Mouse (Mus musculus) regulatory T cell (primary cell): ENCODE measurements at regions not wholly inside any gene's neighbourhood (a gene's known extent, or its start where the extent isn't known, plus 50 kb on each side); places are given as distances from the start of the nearest gene placed in this dataset.
"Not testable (repeated sequence)": the region's sequence is repeated elsewhere in the genome, so short reads cannot be mapped to it uniquely, and the experiment has no call there.

Experiments
- in situ Hi-C: fragments of 300-600 bp; cut with MboI, MseI; formaldehyde crosslinking; loops from one replicate; pipeline ENCODE4 v1.15.1; 2025; ENCODE audit warnings: high pct_unique_total_duplicates

GRCm38 (mm10) chr2:8877855-8878254 is 1003.2 kb upstream of the 4930412O13Rik start:
- in situ Hi-C loops: no loop called here

- in situ Hi-C loops: no loop called here
Observed at GRCm38 (mm10) chr2:8912417-8912816, 968.6 kb upstream of the 4930412O13Rik start.

GRCm38 (mm10) chr2:8924856-8925255 is 956.2 kb upstream of the 4930412O13Rik start:
- in situ Hi-C loops: no loop called here

- in situ Hi-C loops: no loop called here
Observed at GRCm38 (mm10) chr2:8941574-8941973, 939.5 kb upstream of the 4930412O13Rik start.

- in situ Hi-C loops: no loop called here
Observed at GRCm38 (mm10) chr2:8958938-8959337, 922.1 kb upstream of the 4930412O13Rik start.

- in situ Hi-C loops: loop anchor here (10.0 kb wide), 1 partner anchor 1400 kb away; no protein-coding TSS in a partner anchor
Observed at GRCm38 (mm10) chr2:8964952-8965668, 915.9 kb upstream of the 4930412O13Rik start.

- in situ Hi-C loops: no loop called here
Observed at GRCm38 (mm10) chr2:8975635-8976034, 905.4 kb upstream of the 4930412O13Rik start.

- in situ Hi-C loops: no loop called here
Observed at GRCm38 (mm10) chr2:9012326-9012725, 868.7 kb upstream of the 4930412O13Rik start.

- in situ Hi-C loops: no loop called here
Observed at GRCm38 (mm10) chr2:9033079-9033478, 848.0 kb upstream of the 4930412O13Rik start.

GRCm38 (mm10) chr2:9042355-9042754 is 838.7 kb upstream of the 4930412O13Rik start:
- in situ Hi-C loops: not testable (repeated sequence)

- in situ Hi-C loops: no loop called here
Observed at GRCm38 (mm10) chr2:9047980-9048379, 833.1 kb upstream of the 4930412O13Rik start.

GRCm38 (mm10) chr2:9073851-9074250 is 807.2 kb upstream of the 4930412O13Rik start:
- in situ Hi-C loops: no loop called here

GRCm38 (mm10) chr2:9078158-9078557 is 802.9 kb upstream of the 4930412O13Rik start:
- in situ Hi-C loops: loop anchor here (25.0 kb wide), 1 partner anchor 1366 kb away; no protein-coding TSS in a partner anchor

- in situ Hi-C loops: loop anchor here (25.0 kb wide), 1 partner anchor 1369 kb away; no protein-coding TSS in a partner anchor
Observed at GRCm38 (mm10) chr2:9081746-9082145, 799.3 kb upstream of the 4930412O13Rik start.

GRCm38 (mm10) chr2:9095317-9095716 is 785.7 kb upstream of the 4930412O13Rik start:
- in situ Hi-C loops: loop anchor here (25.0 kb wide), 1 partner anchor 1383 kb away; no protein-coding TSS in a partner anchor

- in situ Hi-C loops: no loop called here
Observed at GRCm38 (mm10) chr2:9116697-9117096, 764.4 kb upstream of the 4930412O13Rik start.

GRCm38 (mm10) chr2:9117523-9117922 is 763.5 kb upstream of the 4930412O13Rik start:
- in situ Hi-C loops: no loop called here

- in situ Hi-C loops: no loop called here
Observed at GRCm38 (mm10) chr2:9136963-9137362, 744.1 kb upstream of the 4930412O13Rik start.

GRCm38 (mm10) chr2:9141411-9141810 is 739.6 kb upstream of the 4930412O13Rik start:
- in situ Hi-C loops: no loop called here

- in situ Hi-C loops: no loop called here
Observed at GRCm38 (mm10) chr2:9155604-9156003, 725.4 kb upstream of the 4930412O13Rik start.

- in situ Hi-C loops: no loop called here
Observed at GRCm38 (mm10) chr2:9160181-9160580, 720.9 kb upstream of the 4930412O13Rik start.

- in situ Hi-C loops: no loop called here
Observed at GRCm38 (mm10) chr2:9163819-9164560, 717.1 kb upstream of the 4930412O13Rik start.

GRCm38 (mm10) chr2:9182127-9182526 is 698.9 kb upstream of the 4930412O13Rik start:
- in situ Hi-C loops: no loop called here
